Mouse (Mus musculus) heart, postnatal 0 days (tissue): ENCODE measurements at regions not wholly inside any gene's neighbourhood (a gene's known extent, or its start where the extent isn't known, plus 50 kb on each side); places are given as distances from the start of the nearest gene placed in this dataset.

ENCODE experiments used
- CTCF ChIP-seq: IDR thresholded peaks from 2 replicates; pipeline ENCODE4 v1.5.1; 2016; ENCODE audit warnings: antibody characterized with exemption, control low read depth, low read depth
- EP300 ChIP-seq: IDR thresholded peaks from 2 replicates; pipeline ENCODE4 v1.6.1; 2016; ENCODE audit warnings: antibody characterized with exemption, low read depth

GRCm38 (mm10) chr13:113734134-113734794, 60.0 kb upstream of the Arl15 start:
- TF ChIP-seq CTCF (no peak), EP300 (no peak)
